Mouse (Mus musculus) CD4-positive naive resting alpha-beta T cell, adult 76 days (primary cell): ENCODE measurements around the gene Tinagl1. TPM values are rescaled to one million over a fixed set of nuclear protein-coding genes. Genes with fewer than 3 reads are reported as not detected.

Experiments used
- total RNA-seq: library from RNA; stranded (reverse); gene quantifications from one replicate; pipeline ENCODE4 v1.2.4, GENCODE M21; 2023

Gene Tinagl1
- total RNA-seq, result 0.79 TPM

GRCm38 (mm10) chr4:130175072-130175711 is at the start of gene Tinagl1:
TSS of gene Tinagl1 (minus strand) at chr4:130175122.

GRCm38 (mm10) chr4:130222179-130222578 is 47.3 kb upstream of the Tinagl1 start, which contains the start of gene Gm853:
TSS of gene Gm853 (minus strand) at chr4:130222401.

GRCm38 (mm10) chr4:130139214-130139492 is 35.8 kb downstream of the Tinagl1 start, which contains the start of gene Hcrtr1:
TSS of gene Hcrtr1 (minus strand) at chr4:130139359.

Other genes with a start within 250 kb of the Tinagl1 start
- gene Spocd1, start 245.9 kb downstream of the Tinagl1 start, total RNA-seq, result not detected
- 0.59 TPM for gene Adgrb2, start 190.3 kb downstream of the Tinagl1 start, total RNA-seq
- gene Col16a1, start 127.3 kb downstream of the Tinagl1 start, total RNA-seq, result 0.21 TPM
- 24.9 TPM for gene Pef1, start 72.6 kb downstream of the Tinagl1 start, total RNA-seq
- gene Hcrtr1, start 35.8 kb downstream of the Tinagl1 start, total RNA-seq, result not detected
- gene Gm853, start 47.3 kb upstream of the Tinagl1 start, total RNA-seq, result not detected
- gene Serinc2, start 104.1 kb upstream of the Tinagl1 start, total RNA-seq, result not detected
- gene Fabp3, start 133.5 kb upstream of the Tinagl1 start, total RNA-seq, result not detected
- gene Gm10570, start 133.6 kb upstream of the Tinagl1 start, total RNA-seq, result not detected
- 26.4 TPM for gene Zcchc17, start 184.8 kb upstream of the Tinagl1 start, total RNA-seq
- 74.7 TPM for gene Snrnp40, start 185.0 kb upstream of the Tinagl1 start, total RNA-seq